In the genomic region with DNA sequence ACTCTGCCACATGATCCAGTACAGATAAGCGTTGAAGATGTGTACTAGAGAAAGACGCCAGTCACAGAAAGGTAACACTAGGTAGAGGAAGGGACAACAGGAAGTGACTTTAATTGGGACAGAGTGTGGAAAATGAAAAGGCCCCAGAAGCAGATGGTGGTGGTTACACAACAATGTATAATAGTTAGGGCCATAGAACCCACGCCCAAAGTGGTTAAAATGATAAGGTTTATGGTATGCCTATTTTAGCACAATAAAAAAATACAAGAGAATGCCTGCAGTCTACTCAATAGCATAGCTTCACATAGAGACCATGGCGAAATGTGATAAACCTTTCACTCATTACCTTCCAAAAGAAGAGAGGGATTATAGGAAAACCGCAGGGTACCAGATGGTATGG, we compare ENCODE assay signal across 19 mouse cellular contexts.
"Had no signal": no experiment of that assay in that cellular context is flagged by ENCODE, and none has a peak within 500 bp of the region (broad histone marks: within the 10 kb centered on the region; RNA-seq: fewer than 3 reads in every experiment).

No protein-coding gene starts in this region.

- DNase-seq: lung, adult 18-20 months; lung, embryonic 14.5 days; lung, postnatal 10 days; lung, postnatal 4 days; midbrain, embryonic 14.5 days; retina, postnatal 1 day; right cerebral cortex, adult 18-20 months; right cerebral cortex, postnatal 25 days; right cerebral cortex, postnatal 4 days; spleen, adult 18-20 months; thymus, adult 18-20 months; thymus, postnatal 14 days; thymus, postnatal 36 days had no signal

- H3K27me3 ChIP-seq: midbrain, embryonic 12.5 days; neural tube, embryonic 13.5 days; neural tube, embryonic 15.5 days had no signal

- H3K4me1 ChIP-seq: midbrain, embryonic 10.5 days had no signal

- H3K36me3 ChIP-seq: midbrain, embryonic 10.5 days; midbrain, embryonic 12.5 days; neural tube, embryonic 13.5 days had no signal

- H3K27ac ChIP-seq: midbrain, embryonic 10.5 days; midbrain, embryonic 12.5 days; neural tube, embryonic 13.5 days; neural tube, embryonic 15.5 days had no signal

- H3K4me3 ChIP-seq: midbrain, embryonic 10.5 days; midbrain, embryonic 12.5 days; myocyte; neural tube, embryonic 13.5 days; neural tube, embryonic 15.5 days had no signal

- ATAC-seq: midbrain, embryonic 16.5 days had no signal

- H3K4me2 ChIP-seq: lung, embryonic 14.5 days; midbrain, embryonic 12.5 days; neural tube, embryonic 13.5 days; neural tube, embryonic 15.5 days had no signal

- H3K9ac ChIP-seq: lung, embryonic 14.5 days; midbrain, embryonic 12.5 days; neural tube, embryonic 13.5 days; neural tube, embryonic 15.5 days had no signal

- H3K9me3 ChIP-seq: midbrain, embryonic 10.5 days; midbrain, embryonic 12.5 days; neural tube, embryonic 13.5 days; neural tube, embryonic 15.5 days had no signal
